Mouse (Mus musculus) liver, embryonic 12.5 days (tissue): ENCODE results near the gene Igsf9b. TPM values are rescaled to one million over a fixed set of nuclear protein-coding genes. Genes with fewer than 3 reads are reported as not detected.

ENCODE experiments used
- ATAC-seq: fragments of 200-750 bp; cut with Nextera tagmentation; 2 replicates; pipeline ENCODE4 v1.8.0; 2017; ENCODE audit warnings: moderate number of reproducible peaks, mild to moderate bottlenecking, moderate library complexity
- H3K27ac ChIP-seq: fragments of 300-500 bp; sonication (generic); 2 replicates; pipeline ENCODE4 v1.5.1; 2016; ENCODE audit warnings: mild to moderate bottlenecking
- H3K27me3 ChIP-seq: fragments of 300-500 bp; sonication (generic); replicated peaks from 2 replicates; pipeline ENCODE4 v1.6.1; 2016; ENCODE audit warnings: mild to moderate bottlenecking, moderate library complexity
- H3K36me3 ChIP-seq: fragments of 300-500 bp; sonication (generic); 2 replicates; pipeline ENCODE4 v1.6.1; 2016; ENCODE audit warnings: mild to moderate bottlenecking, moderate library complexity
- H3K4me1 ChIP-seq: fragments of 300-500 bp; sonication (generic); 2 replicates; pipeline ENCODE4 v1.6.1; 2016
- H3K4me2 ChIP-seq: fragments of 300-500 bp; sonication (generic); 2 replicates; pipeline ENCODE4 v1.6.1; 2016; ENCODE audit warnings: mild to moderate bottlenecking, moderate library complexity
- H3K4me3 ChIP-seq: fragments of 300-500 bp; sonication (generic); 2 replicates; pipeline ENCODE4 v1.5.1; 2016; ENCODE audit warnings: mild to moderate bottlenecking, moderate library complexity
- H3K9ac ChIP-seq: fragments of 300-500 bp; sonication (generic); 2 replicates; pipeline ENCODE4 v1.6.1; 2016; ENCODE audit warnings: mild to moderate bottlenecking, moderate library complexity
- H3K9me3 ChIP-seq: fragments of 300-500 bp; sonication (generic); replicated peaks from 2 replicates; pipeline ENCODE4 v1.6.1; 2016; ENCODE audit warnings: mild to moderate bottlenecking, moderate library complexity
- WGBS: fragments of 180-500 bp; shearing (Covaris S2); methylation state at CpG from one replicate; pipeline ENCODE4 v1.1.7; 2016; ENCODE audit not compliant: insufficient replicate concordance; 5-methylcytosine and 5-hydroxymethylcytosine counted together
- polyA plus RNA-seq: library from polyadenylated mRNA; unstranded; fragments of >200 nt; fragmentation: Nextera tagmentation; extraction: Ambion mirVana; gene quantifications from 2 replicates; pipeline ENCODE4 v1.2.1, GENCODE M21; 2016

Gene Igsf9b
- polyA plus RNA-seq, 1 experiment from 2014 or later = 0.15 TPM

- H3K4me1 ChIP-seq = peaks cover 10% of the 10 kb centered on the region; the same call in 1 of the 2 replicates
- H3K4me3 ChIP-seq = peak overlapping the region; percentile 53
- peak; percentile 33 for ATAC-seq
- no peak overlapping the region for H3K9ac ChIP-seq
- H3K27me3 ChIP-seq = peaks cover 78% of the 10 kb centered on the region
- no peak overlapping the region for H3K27ac ChIP-seq
- no peaks in the 10 kb centered on the region for H3K9me3 ChIP-seq
- H3K4me2 ChIP-seq = peak overlapping the region; percentile 68
- H3K36me3 ChIP-seq = no peaks in the 10 kb centered on the region
- whole genome bisulfite sequencing = 1% methylated on average over 68 of the region's 68 CpGs
Observed at GRCm38 (mm10) chr9:27299286-27300187, 533 bp downstream of the Igsf9b start.

GRCm38 (mm10) chr9:27300188-27300691 lies 1.2 kb downstream of the Igsf9b start:
- H3K4me3 ChIP-seq = peak overlapping the region; percentile 53
- H3K4me1 ChIP-seq = peaks cover 10% of the 10 kb centered on the region; the same call in 1 of the 2 replicates
- no peak overlapping the region for H3K9ac ChIP-seq
- H3K36me3 ChIP-seq = no peaks in the 10 kb centered on the region
- H3K27ac ChIP-seq = no peak overlapping the region
- no peaks in the 10 kb centered on the region for H3K9me3 ChIP-seq
- peaks cover 78% of the 10 kb centered on the region for H3K27me3 ChIP-seq
- under 1% methylated on average over 32 of the region's 32 CpGs for WGBS
- ATAC-seq = no peak
- peak overlapping the region; percentile 68 for H3K4me2 ChIP-seq

- Histone ChIP-seq H3K9ac (no peak overlapping the region), H3K4me1 (peaks cover 10% of the 10 kb centered on the region; the same call in 1 of the 2 replicates), H3K4me2 (peak overlapping the region; percentile 68), H3K27me3 (peaks cover 78% of the 10 kb centered on the region), H3K9me3 (no peaks in the 10 kb centered on the region), H3K4me3 (peak overlapping the region; percentile 53; the same call in 1 of the 2 replicates), H3K36me3 (no peaks in the 10 kb centered on the region), H3K27ac (no peak overlapping the region)
- WGBS = 8% methylated on average over 4 of the region's 4 CpGs
- no peak for ATAC-seq
Observed at GRCm38 (mm10) chr9:27300698-27301097, 1.7 kb downstream of the Igsf9b start.

- no peak overlapping the region for H3K27ac ChIP-seq
- no peak overlapping the region for H3K4me2 ChIP-seq
- H3K9me3 ChIP-seq = no peaks in the 10 kb centered on the region
- H3K4me1 ChIP-seq = peaks cover 10% of the 10 kb centered on the region; the same call in 1 of the 2 replicates
- no peak overlapping the region for H3K9ac ChIP-seq
- no peak overlapping the region for H3K4me3 ChIP-seq
- no peaks in the 10 kb centered on the region for H3K36me3 ChIP-seq
- WGBS = 41% methylated on average over 5 of the region's 5 CpGs
- ATAC-seq = no peak
- H3K27me3 ChIP-seq = peaks cover 77% of the 10 kb centered on the region
Observed at GRCm38 (mm10) chr9:27301486-27301885, 2.5 kb downstream of the Igsf9b start.

GRCm38 (mm10) chr9:27302291-27302690 lies 3.3 kb downstream of the Igsf9b start:
- H3K4me2 ChIP-seq = no peak overlapping the region
- no peaks in the 10 kb centered on the region for H3K9me3 ChIP-seq
- H3K4me3 ChIP-seq = no peak overlapping the region
- ATAC-seq = no peak
- WGBS = 50% methylated on average over 5 of the region's 5 CpGs
- H3K36me3 ChIP-seq = no peaks in the 10 kb centered on the region
- H3K9ac ChIP-seq = no peak overlapping the region
- no peak overlapping the region for H3K27ac ChIP-seq
- peaks cover 77% of the 10 kb centered on the region for H3K27me3 ChIP-seq
- H3K4me1 ChIP-seq = peaks cover 10% of the 10 kb centered on the region; the same call in 1 of the 2 replicates

GRCm38 (mm10) chr9:27303571-27304484 lies 4.8 kb downstream of the Igsf9b start:
- Histone ChIP-seq H3K36me3 (no peaks in the 10 kb centered on the region), H3K4me3 (no peak overlapping the region), H3K9ac (no peak overlapping the region), H3K9me3 (no peaks in the 10 kb centered on the region), H3K27me3 (peaks cover 64% of the 10 kb centered on the region), H3K27ac (no peak overlapping the region), H3K4me1 (peaks cover 10% of the 10 kb centered on the region; the same call in 1 of the 2 replicates), H3K4me2 (no peak overlapping the region)
- no peak for ATAC-seq
- 54% methylated on average over 17 of the region's 17 CpGs for WGBS

GRCm38 (mm10) chr9:27304485-27305102 lies 5.6 kb downstream of the Igsf9b start:
- Histone ChIP-seq H3K27ac (no peak overlapping the region), H3K4me3 (no peak overlapping the region), H3K36me3 (no peaks in the 10 kb centered on the region), H3K9me3 (no peaks in the 10 kb centered on the region), H3K9ac (no peak overlapping the region), H3K4me1 (peaks cover 7% of the 10 kb centered on the region; the same call in 1 of the 2 replicates), H3K27me3 (peaks cover 56% of the 10 kb centered on the region), H3K4me2 (no peak overlapping the region)
- ATAC-seq = no peak
- 41% methylated on average over 5 of the region's 5 CpGs for WGBS

- Histone ChIP-seq H3K36me3 (no peaks in the 10 kb centered on the region), H3K9ac (no peak overlapping the region), H3K27ac (no peak overlapping the region), H3K9me3 (no peaks in the 10 kb centered on the region), H3K27me3 (peaks cover 47% of the 10 kb centered on the region), H3K4me3 (no peak overlapping the region), H3K4me1 (no peaks in the 10 kb centered on the region), H3K4me2 (no peak overlapping the region)
- ATAC-seq = no peak
- WGBS = 35% methylated on average over 3 of the region's 3 CpGs
Observed at GRCm38 (mm10) chr9:27305502-27305901, 6.5 kb downstream of the Igsf9b start.

- ATAC-seq = no peak
- H3K9ac ChIP-seq = no peak overlapping the region
- no peaks in the 10 kb centered on the region for H3K36me3 ChIP-seq
- H3K4me3 ChIP-seq = no peak overlapping the region
- peaks cover 36% of the 10 kb centered on the region for H3K27me3 ChIP-seq
- WGBS = 12% methylated on average over 4 of the region's 4 CpGs
- no peak overlapping the region for H3K27ac ChIP-seq
- no peak overlapping the region for H3K4me2 ChIP-seq
- H3K4me1 ChIP-seq = no peaks in the 10 kb centered on the region
- no peaks in the 10 kb centered on the region for H3K9me3 ChIP-seq
Observed at GRCm38 (mm10) chr9:27306642-27307041, 7.6 kb downstream of the Igsf9b start.

GRCm38 (mm10) chr9:27307265-27307664 lies 8.3 kb downstream of the Igsf9b start:
- Histone ChIP-seq H3K9ac (no peak overlapping the region), H3K36me3 (no peaks in the 10 kb centered on the region), H3K4me2 (no peak overlapping the region), H3K4me1 (no peaks in the 10 kb centered on the region), H3K4me3 (no peak overlapping the region), H3K9me3 (no peaks in the 10 kb centered on the region), H3K27me3 (peaks cover 29% of the 10 kb centered on the region), H3K27ac (no peak overlapping the region)
- 13% methylated on average over 2 of the region's 3 CpGs for WGBS
- ATAC-seq = no peak

GRCm38 (mm10) chr9:27308045-27308444 lies 9.0 kb downstream of the Igsf9b start:
- Histone ChIP-seq H3K27me3 (peaks cover 22% of the 10 kb centered on the region; the same call in 1 of the 2 replicates), H3K9me3 (no peaks in the 10 kb centered on the region), H3K4me3 (no peak overlapping the region), H3K9ac (no peak overlapping the region), H3K36me3 (no peaks in the 10 kb centered on the region), H3K4me2 (no peak overlapping the region), H3K4me1 (no peaks in the 10 kb centered on the region), H3K27ac (no peak overlapping the region)
- no peak for ATAC-seq
- WGBS = 19% methylated on average over 7 of the region's 7 CpGs
